Mouse (Mus musculus): ENCODE measurements around the gene Blmh.

DNA sequence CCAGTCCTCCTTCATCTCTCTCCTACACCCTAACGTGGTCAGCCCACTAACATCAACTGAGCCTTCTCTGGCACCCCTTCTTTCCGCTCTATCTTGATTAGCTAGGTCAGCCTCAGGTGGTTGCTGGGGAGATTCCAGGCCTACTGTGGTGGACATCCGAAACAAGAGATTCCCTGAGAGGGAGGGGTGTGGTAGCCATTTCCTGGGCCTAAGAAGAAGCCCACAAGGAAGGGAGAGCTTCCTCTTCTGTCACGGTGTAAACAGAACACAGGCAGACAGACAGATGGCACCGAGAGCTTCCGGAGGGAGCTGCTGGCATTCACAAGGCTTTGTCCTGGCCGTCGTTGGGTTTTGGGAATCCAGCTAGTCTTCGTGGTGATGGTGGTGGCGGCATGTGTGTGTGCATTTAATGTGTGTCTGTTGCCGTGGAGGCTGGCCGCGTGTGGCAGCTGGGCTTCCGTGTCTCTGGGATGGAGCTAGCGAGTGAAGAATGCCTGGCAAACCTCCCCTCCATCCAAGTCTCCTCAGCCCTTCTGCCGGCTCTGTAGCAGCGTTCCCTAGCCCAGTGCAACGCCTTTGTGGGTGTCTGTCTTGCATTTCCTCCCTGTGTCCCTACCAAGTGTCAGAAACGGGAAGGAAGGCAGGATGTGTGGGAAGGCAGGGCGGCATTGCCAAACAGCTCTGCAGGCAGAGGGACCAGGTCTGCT lies 71.5 kb downstream of the Blmh start:
- TF ChIP-seq CTCF (IDR thresholded peaks at IDR 0.05; ENCODE audit: low read depth, low read length) (no peak), POLR2A (IDR thresholded peaks at IDR 0.05; ENCODE audit: insufficient read depth, low read length) (no peak), EP300 (IDR thresholded peaks at IDR 0.05; ENCODE audit: insufficient read depth, low read depth, low read length) (no peak)

Data from ES-Bruce4 (cell line).